Mouse (Mus musculus) bone marrow macrophage, adult 2 months (primary cell): ENCODE measurements around the gene Rrp9.

ENCODE experiments used
- CTCF ChIP-seq: IDR thresholded peaks from 2 replicates; pipeline ENCODE4 v1.5.1; 2012; ENCODE audit warnings: low read depth, mild to moderate bottlenecking, low read length, moderate library complexity
- POLR2A ChIP-seq: IDR thresholded peaks from 2 replicates; pipeline ENCODE4 v1.6.1; 2012; ENCODE audit warnings: mild to moderate bottlenecking, low read depth, low read length, borderline replicate concordance

DNA sequence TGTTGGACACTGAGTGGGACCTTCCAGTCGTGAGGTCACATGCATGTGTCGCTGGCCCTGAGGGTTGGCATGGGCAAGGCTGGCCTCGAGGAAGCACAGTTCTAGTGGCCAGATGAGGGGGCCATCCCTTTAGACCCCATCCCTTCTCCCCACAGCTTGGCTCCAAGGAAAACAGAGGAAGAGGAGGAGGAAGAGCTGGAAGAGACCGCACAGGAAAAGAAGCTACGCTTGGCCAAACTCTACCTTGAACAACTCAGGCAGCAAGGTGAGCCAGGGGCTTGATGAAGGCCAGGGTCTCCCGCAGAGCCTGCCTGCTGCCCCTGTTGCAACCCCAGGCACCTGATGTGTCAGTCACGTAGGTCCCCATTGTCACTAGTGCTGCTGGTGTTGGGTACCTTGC lies 4.8 kb downstream of the Rrp9 start:
- TF ChIP-seq CTCF: no peak
- no peak for TF ChIP-seq POLR2A
